Mouse (Mus musculus) thymus, adult 2 months (tissue): Measurements from ENCODE around the gene Agbl2.

ENCODE experiments used
- CTCF ChIP-seq: fragments of 200-500 bp; IDR thresholded peaks from 2 replicates; pipeline ENCODE4 v1.5.1; 2012; ENCODE audit warnings: mild to moderate bottlenecking, control low read depth, low read length, moderate library complexity, borderline replicate concordance; ENCODE audit not compliant: control insufficient read depth, poor library complexity, insufficient read depth; ENCODE audit errors: extremely low read depth
- POLR2A ChIP-seq: fragments of 200-500 bp; IDR thresholded peaks from 2 replicates; pipeline ENCODE4 v1.6.1; 2012; ENCODE audit warnings: mild to moderate bottlenecking, low read length, control low read depth, moderate library complexity; ENCODE audit not compliant: control insufficient read depth, poor library complexity, insufficient read depth; ENCODE audit errors: extremely low read depth

DNA sequence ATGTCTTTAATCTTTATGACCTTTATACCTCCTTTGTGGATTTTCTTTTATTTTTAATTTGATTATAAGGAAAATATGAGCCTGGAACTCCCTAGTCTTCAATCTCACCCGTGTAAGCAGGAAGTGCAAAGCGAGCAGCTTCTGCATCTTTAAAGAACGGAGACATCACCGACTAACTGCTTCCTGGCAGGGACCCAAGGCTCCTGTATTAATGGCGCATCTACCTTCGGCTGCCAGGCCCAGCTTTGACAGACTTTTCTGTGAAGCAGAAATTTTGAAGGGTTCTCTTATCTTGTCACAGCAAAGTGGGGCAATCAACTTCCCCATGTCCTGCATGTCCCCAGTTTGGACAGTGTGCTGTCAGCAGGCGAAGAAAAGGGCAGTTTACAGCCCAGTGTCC lies 46.2 kb downstream of the Agbl2 start:
- TF ChIP-seq CTCF = no peak
- no peak for TF ChIP-seq POLR2A
